Mouse (Mus musculus) spleen, adult 2 months (tissue): ENCODE data around the gene Slc35b4.

Experiments
- CTCF ChIP-seq: fragments of 200-500 bp; IDR thresholded peaks from 2 replicates; pipeline ENCODE4 v1.5.1; 2011; ENCODE audit warnings: mild to moderate bottlenecking, inconsistent platforms; ENCODE audit not compliant: insufficient read depth, insufficient read length, insufficient replicate concordance; ENCODE audit errors: extremely low read depth
- POLR2A ChIP-seq: fragments of 200-500 bp; IDR thresholded peaks from 2 replicates; pipeline ENCODE4 v1.6.1; 2011; ENCODE audit warnings: low read depth, low read length, inconsistent platforms

- no peak for TF ChIP-seq CTCF
- no peak for TF ChIP-seq POLR2A
These were observed 28.9 kb downstream of the Slc35b4 start for GRCm38 (mm10) chr6:34148021-34148420.
